Mouse (Mus musculus): ENCODE data around the gene Hesx1. TPM values are rescaled to one million over a fixed set of nuclear protein-coding genes. Genes with fewer than 3 reads are reported as not detected.

Gene Hesx1
- polyA plus RNA-seq (2014; fragmentation: Illumina TruSeq; extraction: RNeasy Lipid Tissue Mini Kit (QIAGEN cat#74804); ENCODE audit: low read depth, low replicate concordance) = not detected

DNA sequence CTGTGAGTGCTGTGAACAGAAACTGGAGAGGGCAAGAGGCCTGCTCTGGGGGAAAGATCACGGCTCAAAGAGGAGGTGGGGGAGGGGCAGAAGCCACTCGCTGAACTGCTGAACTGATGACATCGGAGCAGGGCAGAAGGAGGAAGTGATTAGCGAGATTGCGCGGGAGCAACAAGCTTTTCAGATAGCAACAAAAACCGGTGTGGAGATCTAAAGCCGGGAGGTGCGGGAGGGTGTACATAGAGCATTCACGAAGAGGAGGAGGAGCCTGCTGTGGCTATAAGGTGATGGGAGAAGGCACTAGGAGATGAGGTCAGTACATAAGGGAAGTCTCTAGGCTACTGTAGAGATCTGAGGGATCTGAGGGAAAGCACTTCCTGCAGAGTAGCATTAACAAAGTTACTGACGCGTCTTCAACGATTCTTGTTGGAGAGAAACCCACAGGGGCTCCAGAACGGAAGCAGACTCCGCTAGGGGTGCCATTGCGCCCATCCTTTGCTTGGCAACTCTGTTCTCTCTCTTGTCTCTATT, at the start of gene Hesx1:
Gene Hesx1, plus strand, starts transcription at position 206 of the 531 bp plus-strand sequence.

GRCm38 (mm10) chr14:26971106-26971789, 23.0 kb upstream of the Hesx1 start, which contains the start of gene Appl1:
Appl1 (minus strand) TSS chr14:26971232.

DNA sequence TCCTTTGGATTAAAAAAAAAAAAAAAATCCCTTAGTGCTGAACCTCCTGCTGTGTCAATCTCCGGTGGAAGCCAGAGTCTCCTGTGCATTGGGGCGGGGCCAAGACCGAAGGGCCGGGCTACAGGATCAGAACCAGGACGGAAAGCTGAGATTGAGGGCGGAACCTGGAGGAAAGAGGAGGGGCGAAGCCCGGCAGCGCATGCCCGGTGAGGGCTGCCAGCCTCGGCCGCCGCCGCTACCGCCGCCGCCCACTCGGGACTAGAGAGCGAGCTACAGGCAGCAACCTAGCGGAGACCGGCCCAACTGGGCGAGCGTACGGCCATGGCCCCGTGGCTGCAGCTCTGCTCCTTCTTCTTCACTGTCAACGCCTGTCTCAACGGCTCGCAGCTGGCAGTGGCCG, 44.6 kb downstream of the Hesx1 start, which contains the start of gene Il17rd:
Gene Il17rd, plus strand, starts transcription at position 159 of the 400 bp plus-strand sequence.

Other genes with a start within 250 kb of the Hesx1 start
- gene Asb14, start 99.9 kb upstream of the Hesx1 start, polyA plus RNA-seq (2014; fragmentation: Illumina TruSeq; extraction: RNeasy Lipid Tissue Mini Kit (QIAGEN cat#74804); ENCODE audit: low read depth, low replicate concordance) = 156 TPM
- 12.7 TPM for gene Appl1, start 23.2 kb upstream of the Hesx1 start, polyA plus RNA-seq (2014; fragmentation: Illumina TruSeq; extraction: RNeasy Lipid Tissue Mini Kit (QIAGEN cat#74804); ENCODE audit: low read depth, low replicate concordance)
- 3.1 TPM for gene Il17rd, start 44.5 kb downstream of the Hesx1 start, polyA plus RNA-seq (2014; fragmentation: Illumina TruSeq; extraction: RNeasy Lipid Tissue Mini Kit (QIAGEN cat#74804); ENCODE audit: low read depth, low replicate concordance)
- gene Arhgef3, start 120.5 kb downstream of the Hesx1 start, polyA plus RNA-seq (2014; fragmentation: Illumina TruSeq; extraction: RNeasy Lipid Tissue Mini Kit (QIAGEN cat#74804); ENCODE audit: low read depth, low replicate concordance) = 21.9 TPM